Mouse (Mus musculus) embryonic fibroblast, embryonic 13.5 days (primary cell): ENCODE data around the gene Tbc1d2.
"Not testable (repeated sequence)": the region's sequence is repeated elsewhere in the genome, so short reads cannot be mapped to it uniquely, and the experiment has no call there.

Experiments used
- CTCF ChIP-seq: IDR thresholded peaks from 2 replicates; pipeline ENCODE4 v1.5.1; 2011; ENCODE audit warnings: mild to moderate bottlenecking, control low read depth, low read length, moderate library complexity, borderline replicate concordance; ENCODE audit not compliant: insufficient read depth
- POLR2A ChIP-seq: IDR thresholded peaks from 2 replicates; pipeline ENCODE4 v1.6.1; 2011; ENCODE audit warnings: low read depth, mild to moderate bottlenecking, control low read depth, low read length, moderate library complexity

- not testable (repeated sequence) for TF ChIP-seq POLR2A, CTCF
Measured at GRCm38 (mm10) chr4:46633565-46633964, 16.4 kb downstream of the Tbc1d2 start.
